Comparison of ENCODE assay signal across 8 mouse cellular contexts in genomic region chr2:155517455-155518423, GRCm38 (mm10). TPM values are rescaled to one million over a fixed set of nuclear protein-coding genes. Genes with fewer than 3 reads are reported as not detected.
A peak's percentile ranks its signal among the peaks of the same experiment; 100 is the strongest.
DNase-seq lines count a peak whose midpoint lies in the region; ATAC-seq lines count a peak whose summit lies in the region.

Gene Acss2 (plus strand): TSS chr2:155517948.
Gene Ggt7 (minus strand): TSS chr2:155518237.

- no peaks in the 10 kb centered on the region for H3K27me3 ChIP-seq in hindbrain, embryonic 11.5 days (ENCODE audit: control insufficient read depth, insufficient read depth, low read length)

- DNase-seq in Muller cell, postnatal 12 days (ENCODE audit: inconsistent ontology term) = peak; percentile 99
- DNase-seq in cerebellum, adult 9-11 months = peak; percentile 100
- peak; percentile 98 for DNase-seq in frontal cortex, adult 2 months (ENCODE audit: extremely low spot score in 1 of 2, low spot score in 1 of 2)
- DNase-seq in hindbrain, embryonic 11.5 days (ENCODE audit: low spot score) = peak; percentile 99
- peak; percentile 97 to 98 for DNase-seq in layer of hippocampus, postnatal 10 days (ENCODE audit: low spot score in 2 of 2)
- DNase-seq in lung, postnatal 10 days = peak; percentile 100
- DNase-seq in ovary, postnatal 36 days (ENCODE audit: low spot score) = peak; percentile 98
- DNase-seq in thymus, postnatal 25 days = peak; percentile 98

- H3K4me1 ChIP-seq in hindbrain, embryonic 11.5 days (replicated peaks; ENCODE audit: control insufficient read depth, insufficient read depth, low read length) = no peaks in the 10 kb centered on the region

- peak within 1 kb of the TSS; percentile 72 for H3K27ac ChIP-seq in hindbrain, embryonic 11.5 days (ENCODE audit: low read depth, low read length)

- H3K9ac ChIP-seq in hindbrain, embryonic 11.5 days (ENCODE audit: low read depth, low read length) = peak within 1 kb of the TSS; percentile 65

- peak within 1 kb of the TSS; percentile 82 for H3K4me2 ChIP-seq in hindbrain, embryonic 11.5 days (replicated peaks; ENCODE audit: low read depth, low read length)

- no peaks in the 10 kb centered on the region for H3K36me3 ChIP-seq in hindbrain, embryonic 11.5 days (ENCODE audit: control insufficient read depth, insufficient read depth, low read length)

- peak within 1 kb of the TSS; percentile 75 for H3K4me3 ChIP-seq in hindbrain, embryonic 11.5 days (ENCODE audit: low read depth, low read length)

- ATAC-seq in hindbrain, embryonic 11.5 days (ENCODE audit: low FRiP score) = peak; percentile 99

- H3K9me3 ChIP-seq in hindbrain, embryonic 11.5 days (ENCODE audit: control insufficient read depth, low read length) = no peaks in the 10 kb centered on the region

- 4% methylated on average over 69 of the region's 70 CpGs for WGBS in hindbrain, embryonic 11.5 days

RNA-seq across cellular contexts. Expression of gene Acss2, which starts in this region (rescaled TPM):
- polyA plus RNA-seq in frontal cortex, adult 2 months (2012; rRNA removed) = 65.9 and 66.7 TPM in 2 replicates
- polyA plus RNA-seq in hindbrain, embryonic 11.5 days (2014; fragmentation: Nextera tagmentation; extraction: Ambion mirVana) = 23.3 and 24.1 TPM in 2 replicates
- total RNA-seq in layer of hippocampus, postnatal 10 days (2021) = 10 to 100 TPM; 48.9 to 56.2 TPM

RNA-seq across cellular contexts. Expression of gene Ggt7, which starts in this region (rescaled TPM):
- polyA plus RNA-seq in frontal cortex, adult 2 months (2012; rRNA removed) = 206 and 237 TPM in 2 replicates
- 8.8 and 13.0 TPM in 2 replicates for polyA plus RNA-seq in hindbrain, embryonic 11.5 days (2014; fragmentation: Nextera tagmentation; extraction: Ambion mirVana)
- total RNA-seq in layer of hippocampus, postnatal 10 days (2021) = 100 to 1,000 TPM in 1 of 2 experiments, 10 to 100 TPM in 1; 95.2 to 101 TPM

Comparison
In these comparisons a context has a peak if more than half of its experiments do, and no peak if none do; other contexts are left out.
1. Peak in every context shown above with its lines: DNase-seq, ATAC-seq, H3K4me3 ChIP-seq and H3K27ac ChIP-seq.
2. RNA of gene Ggt7 (polyA plus RNA-seq): 206 to 237 TPM in frontal cortex, adult 2 months; 8.8 to 13.0 TPM in hindbrain, embryonic 11.5 days; every median in the first group is over 10 times any median in the second.